Mouse (Mus musculus): Measurements from ENCODE around the gene Eef1g. TPM values are rescaled to one million over a fixed set of nuclear protein-coding genes. Genes with fewer than 3 reads are reported as not detected.
A peak's percentile ranks its signal among the peaks of the same experiment; 100 is the strongest.

Gene Eef1g
- total RNA-seq (2021): 100 to 1,000 TPM; 423 to 463 TPM
- long read RNA-seq, experiment 1, transcript Eef1g-201 (10 exons, 1,864 nt): major isoform, 436 of 490 reads
- long read RNA-seq, experiment 1, partial matches to known transcripts: 44 of 490 reads
- long read RNA-seq, experiment 1, other reads (novel, unspliced or antisense): 8 of 490 reads
- long read RNA-seq, experiment 2, transcript Eef1g-201 (10 exons, 1,864 nt): major isoform, 499 of 543 reads
- long read RNA-seq, experiment 2, partial matches to known transcripts: 41 of 543 reads
- long read RNA-seq, experiment 2, other reads (novel, unspliced or antisense): 3 of 543 reads

DNA sequence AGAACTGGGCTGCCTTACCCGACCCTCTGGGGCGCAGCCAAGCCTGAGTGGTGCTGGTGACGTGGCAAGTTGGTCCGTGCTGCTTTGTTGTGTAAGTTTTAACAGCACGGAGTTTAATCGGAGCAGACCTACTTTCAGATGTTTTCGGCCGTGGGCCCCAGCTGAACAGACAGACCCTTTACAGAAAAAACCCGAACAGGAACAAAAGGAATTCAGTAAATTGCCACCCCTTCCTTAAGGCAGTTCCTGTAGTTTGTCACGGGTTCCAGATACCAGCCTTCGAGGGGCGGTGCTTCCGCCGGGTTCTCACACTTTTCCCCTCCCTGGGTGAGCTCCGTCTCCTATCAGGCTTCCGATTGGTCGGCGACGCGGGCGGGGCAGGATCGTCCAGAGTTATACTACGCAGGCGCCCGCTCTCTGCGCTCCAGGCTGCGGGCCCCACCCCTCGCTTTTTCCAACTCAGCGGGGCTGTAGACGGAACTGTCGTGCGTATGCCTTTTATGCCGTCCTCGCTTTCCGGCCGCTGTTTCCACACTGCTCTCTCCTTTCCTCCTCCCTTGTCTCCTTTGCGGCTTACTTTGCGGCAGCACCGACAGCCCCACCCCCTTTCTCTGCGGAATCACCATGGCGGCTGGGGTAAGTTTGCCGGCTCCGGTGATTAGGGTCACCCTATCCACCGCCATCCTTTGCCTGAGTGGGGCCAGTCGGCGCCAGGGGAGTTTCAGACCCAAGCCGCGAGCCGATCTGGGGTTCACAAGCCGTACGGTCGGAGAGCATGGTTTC lies at the start of gene Eef1g:
Gene Eef1g (plus strand): TSS at position 452 of the 783 bp plus-strand sequence.
- intact Hi-C loops (cut with DNase I): loop anchor here (2.0 kb wide), 1 partner anchor 46 kb away; the partner anchor contains the start of gene B3gat3
- peak; percentile 99 for DNase-seq
- no peak for TF ChIP-seq CTCF (IDR thresholded peaks at IDR 0.05)

DNA sequence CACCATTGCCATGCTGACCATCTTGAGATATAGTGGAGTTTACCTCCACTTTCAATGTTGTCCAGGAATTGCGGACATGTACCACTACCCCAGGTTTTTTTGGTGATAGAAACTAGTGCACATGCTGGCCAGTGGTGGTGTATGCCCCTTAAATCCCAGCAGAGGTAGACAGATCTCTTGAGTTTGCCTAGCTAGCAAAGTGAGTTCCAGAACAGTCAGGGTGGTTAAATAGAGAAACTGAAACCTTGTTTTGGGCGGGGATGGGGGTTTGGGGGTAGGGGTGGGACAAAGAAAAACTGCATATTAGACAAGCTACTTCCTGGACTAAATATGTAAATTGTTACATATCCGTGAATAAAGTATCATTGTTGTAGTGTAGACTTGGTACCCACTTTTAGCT lies 47.8 kb upstream of the Eef1g start:
- H3K27ac ChIP-seq: no peak overlapping the region
- no peak for TF ChIP-seq CTCF (IDR thresholded peaks at IDR 0.05)
- intact Hi-C loops (cut with DNase I): loop anchor here (2.0 kb wide), 1 partner anchor 20 kb away; the partner anchor contains the start of gene Ganab
- no peak for DNase-seq
- H3K4me3 ChIP-seq: no peak overlapping the region

More for the DNA sequence above, at the start of gene Eef1g:
- peak within 1 kb of the TSS; percentile 98 for H3K27ac ChIP-seq
- H3K4me3 ChIP-seq: peak within 1 kb of the TSS; percentile 92

DNA sequence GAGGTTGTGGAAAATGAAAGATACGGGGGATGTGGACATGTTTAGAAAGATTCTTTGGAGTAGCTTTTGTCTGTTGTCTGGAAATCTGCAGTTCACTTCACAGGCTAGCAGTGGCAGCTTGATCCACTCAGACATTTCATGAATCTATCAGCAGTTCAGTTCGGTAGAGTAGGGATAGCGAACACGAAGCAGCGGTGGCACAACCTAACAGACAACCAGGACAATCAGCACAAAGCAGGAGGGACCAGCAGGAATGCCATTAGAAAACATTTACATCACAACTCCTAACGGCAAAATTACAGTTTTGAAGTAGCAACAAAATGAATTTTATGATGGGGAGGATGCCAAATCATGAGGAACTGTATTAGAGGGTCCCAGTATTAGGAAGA lies 47.2 kb upstream of the Eef1g start:
- intact Hi-C loops (cut with DNase I): loop anchor here (2.0 kb wide), 2 partner anchors 21 to 47 kb away; partner anchors contain the start of genes Eef1g and Ganab
- TF ChIP-seq CTCF (IDR thresholded peaks at IDR 0.05): no peak
- peak overlapping the region; percentile 83 for H3K4me3 ChIP-seq
- peak overlapping the region; percentile 96 for H3K27ac ChIP-seq
- DNase-seq: no peak

DNA sequence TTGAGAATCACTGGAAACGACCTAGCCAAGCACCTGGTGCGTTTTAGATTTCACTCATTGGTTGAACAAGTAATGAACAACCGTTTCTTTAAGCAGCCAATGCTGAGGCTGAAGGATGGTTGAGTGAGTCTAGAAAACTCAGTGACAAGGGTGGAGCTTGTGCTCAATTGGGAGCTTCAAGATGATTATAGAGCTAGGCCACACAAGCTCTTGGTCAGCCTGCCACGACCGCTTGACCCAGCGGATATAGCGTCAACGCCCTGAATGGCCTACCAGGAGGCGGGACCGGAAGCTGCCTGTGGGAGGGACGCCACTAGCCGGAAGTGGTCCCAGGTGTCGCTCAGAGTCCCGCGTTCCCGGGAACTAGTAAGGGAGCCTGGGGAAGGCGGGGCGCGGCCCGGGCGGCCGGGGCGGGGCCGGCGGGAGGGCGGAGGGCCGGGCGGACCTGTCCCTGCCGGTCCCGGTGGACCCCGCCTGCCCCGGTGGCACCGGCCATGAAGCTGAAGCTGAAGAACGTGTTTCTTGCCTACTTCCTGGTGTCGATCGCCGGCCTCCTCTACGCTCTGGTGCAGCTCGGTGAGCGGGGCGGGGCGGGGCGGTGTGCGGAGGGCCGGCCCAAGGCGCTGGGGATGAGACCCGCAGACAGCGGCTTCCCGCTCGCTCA lies 46.6 kb upstream of the Eef1g start, which contains the start of gene B3gat3:
Gene B3gat3 (plus strand): TSS at position 302 of the 664 bp plus-strand sequence.
- Histone ChIP-seq H3K27ac (peak within 1 kb of the TSS; percentile 96), H3K4me3 (peak within 1 kb of the TSS; percentile 83)
- DNase-seq: peak; percentile 98
- no peak for TF ChIP-seq CTCF (IDR thresholded peaks at IDR 0.05)
- intact Hi-C loops (cut with DNase I): loop anchor here (2.0 kb wide), 1 partner anchor 47 kb away; the partner anchor contains the start of gene Eef1g

DNA sequence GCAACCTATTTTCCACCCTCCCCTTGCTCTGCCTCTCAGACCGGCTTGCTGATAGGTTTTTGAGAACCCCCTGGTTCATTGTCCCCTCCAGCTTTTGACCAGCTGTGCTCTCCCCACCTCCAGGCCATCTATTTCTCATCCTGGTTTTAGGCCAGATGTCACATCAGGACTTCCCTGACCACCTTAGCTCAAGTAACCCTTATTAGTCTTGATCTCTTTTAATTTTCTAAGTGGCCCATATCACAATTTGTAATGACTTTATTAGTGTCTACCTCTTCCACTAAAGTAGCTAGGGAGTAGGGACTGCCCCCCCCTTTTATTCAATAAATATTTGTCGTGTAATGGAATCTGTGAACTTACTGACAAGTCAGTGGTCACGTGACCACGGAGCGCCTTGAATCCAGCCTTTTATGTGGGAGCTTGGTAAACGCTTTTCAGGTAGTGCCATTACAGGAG lies 46.0 kb upstream of the Eef1g start:
- no peak for DNase-seq
- no peak for TF ChIP-seq CTCF (IDR thresholded peaks at IDR 0.05)
- peak overlapping the region; percentile 96 for H3K27ac ChIP-seq
- peak overlapping the region; percentile 83 for H3K4me3 ChIP-seq
- intact Hi-C loops (cut with DNase I): loop anchor here (2.0 kb wide), 1 partner anchor 46 kb away; the partner anchor contains the start of gene Eef1g

DNA sequence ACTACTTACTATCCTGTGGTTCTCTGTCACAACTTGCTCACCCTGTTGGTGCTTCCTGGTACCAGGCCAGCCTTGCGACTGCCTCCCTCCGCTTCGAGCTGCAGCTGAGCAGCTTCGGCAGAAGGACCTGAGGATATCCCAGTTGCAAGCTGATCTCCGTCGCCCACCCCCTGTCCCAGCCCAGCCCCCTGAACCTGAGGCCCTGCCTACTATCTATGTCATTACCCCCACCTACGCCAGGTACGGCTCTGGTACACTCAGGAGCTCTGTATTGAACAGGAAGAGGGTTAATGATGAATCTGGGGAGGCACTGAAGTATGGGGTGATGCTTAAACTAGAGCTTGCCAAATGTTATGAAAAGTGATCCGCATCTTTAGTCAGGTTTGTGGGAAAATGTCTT lies 45.1 kb upstream of the Eef1g start:
- intact Hi-C loops (cut with DNase I): loop anchor here (2.0 kb wide), 1 partner anchor 45 kb away; the partner anchor contains the start of gene Eef1g
- H3K4me3 ChIP-seq: peak overlapping the region; percentile 83

DNA sequence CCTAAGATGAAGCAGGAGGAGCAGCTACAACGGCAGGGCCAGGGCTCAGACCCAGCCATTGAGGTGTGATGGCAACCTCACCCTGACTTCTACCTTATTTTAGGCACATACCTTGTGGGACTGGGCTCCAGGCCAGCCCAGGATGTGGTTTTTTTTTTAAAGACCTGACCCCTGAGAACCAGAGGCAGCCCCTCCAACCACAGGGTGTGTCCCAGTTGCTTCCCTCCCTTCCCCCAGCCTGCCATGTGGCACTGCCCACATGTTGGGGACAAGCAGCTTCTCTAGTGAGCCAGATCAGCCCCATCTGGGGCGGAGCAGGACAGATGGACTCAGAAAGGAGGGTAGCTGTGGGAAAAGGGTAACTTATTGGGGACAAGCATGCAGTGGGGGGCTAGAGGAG lies 40.1 kb upstream of the Eef1g start:
- Histone ChIP-seq H3K4me3 (no peak overlapping the region), H3K27ac (no peak overlapping the region)
- DNase-seq: no peak
- intact Hi-C loops (cut with DNase I): loop anchor here (5.0 kb wide), 1 partner anchor 34 kb away; the partner anchor contains the start of gene Ints5
- TF ChIP-seq CTCF (IDR thresholded peaks at IDR 0.05): no peak

More for the DNA sequence above, 45.1 kb upstream of the Eef1g start:
- no peak for DNase-seq
- H3K27ac ChIP-seq: peak overlapping the region; percentile 96; the same call in 1 of the 2 replicates
- TF ChIP-seq CTCF (IDR thresholded peaks at IDR 0.05): no peak

DNA sequence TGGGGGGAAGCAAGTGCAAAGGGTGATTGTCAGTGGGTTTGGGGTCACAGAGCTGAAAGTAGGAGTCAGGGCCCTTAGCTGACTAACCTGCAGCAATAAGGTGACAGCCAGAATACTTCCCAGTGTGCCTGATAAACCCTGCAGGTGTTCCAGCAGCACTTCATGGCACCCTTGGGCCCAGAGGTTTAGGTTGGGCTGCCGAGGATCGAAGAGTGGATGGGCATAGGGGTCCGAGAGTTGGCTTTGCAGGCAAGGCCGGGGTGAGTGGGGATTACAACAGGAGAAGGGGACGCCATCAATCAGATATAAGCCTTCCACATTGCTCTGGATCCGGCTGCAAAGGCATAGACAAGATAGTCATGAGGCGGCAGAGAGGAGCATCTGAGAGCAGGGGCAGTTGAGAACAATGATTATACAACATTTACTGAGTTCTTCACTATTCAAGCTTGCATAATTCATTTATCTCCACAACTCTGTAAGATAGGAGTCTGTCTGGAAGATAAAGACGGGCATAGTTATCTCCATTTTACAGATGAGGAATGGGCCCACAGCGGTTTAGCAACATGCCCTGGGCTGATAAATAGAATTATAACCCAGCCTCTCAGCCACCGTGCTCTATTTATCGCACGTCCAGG lies 38.8 kb upstream of the Eef1g start:
- no peak overlapping the region for H3K4me3 ChIP-seq
- no peak for DNase-seq
- peak overlapping the region; percentile 96; the same call in 1 of the 2 replicates for H3K27ac ChIP-seq
- TF ChIP-seq CTCF (IDR thresholded peaks at IDR 0.05): no peak
- intact Hi-C loops (cut with DNase I): loop anchor here (5.0 kb wide), 1 partner anchor 36 kb away; the partner anchor contains the start of gene Ints5

DNA sequence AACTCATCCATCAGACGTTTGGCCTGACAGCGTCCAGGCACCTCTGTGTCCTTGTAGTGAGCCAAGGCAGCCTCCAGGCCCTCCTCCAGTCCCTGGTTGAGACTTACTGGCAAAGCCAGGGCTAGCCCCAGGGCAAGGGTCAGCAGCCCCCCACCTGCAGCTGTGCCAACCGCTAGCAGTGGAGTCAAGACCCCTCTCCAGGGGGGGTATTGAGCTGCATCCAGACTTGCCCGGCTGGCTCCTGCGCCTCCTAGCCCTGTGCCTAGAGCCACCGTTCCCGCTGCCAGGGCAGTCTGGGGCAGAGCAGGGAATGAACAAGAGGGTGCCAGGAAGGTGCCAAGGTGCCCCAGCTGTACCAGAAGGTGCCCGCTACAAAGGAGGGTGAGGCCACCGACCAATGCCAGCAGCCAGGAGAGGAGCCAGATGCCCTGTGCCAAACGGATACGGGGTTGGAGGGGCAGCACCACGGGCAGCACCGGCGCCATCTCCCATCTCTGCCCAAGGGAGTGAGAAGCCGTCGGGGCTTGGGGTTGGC lies 38.1 kb upstream of the Eef1g start:
- H3K27ac ChIP-seq: peak overlapping the region; percentile 96
- H3K4me3 ChIP-seq: peak overlapping the region; percentile 90
- intact Hi-C loops (cut with DNase I): loop anchor here (5.0 kb wide), 1 partner anchor 36 kb away; the partner anchor contains the start of gene Ints5
- DNase-seq: no peak
- no peak for TF ChIP-seq CTCF (IDR thresholded peaks at IDR 0.05)

DNA sequence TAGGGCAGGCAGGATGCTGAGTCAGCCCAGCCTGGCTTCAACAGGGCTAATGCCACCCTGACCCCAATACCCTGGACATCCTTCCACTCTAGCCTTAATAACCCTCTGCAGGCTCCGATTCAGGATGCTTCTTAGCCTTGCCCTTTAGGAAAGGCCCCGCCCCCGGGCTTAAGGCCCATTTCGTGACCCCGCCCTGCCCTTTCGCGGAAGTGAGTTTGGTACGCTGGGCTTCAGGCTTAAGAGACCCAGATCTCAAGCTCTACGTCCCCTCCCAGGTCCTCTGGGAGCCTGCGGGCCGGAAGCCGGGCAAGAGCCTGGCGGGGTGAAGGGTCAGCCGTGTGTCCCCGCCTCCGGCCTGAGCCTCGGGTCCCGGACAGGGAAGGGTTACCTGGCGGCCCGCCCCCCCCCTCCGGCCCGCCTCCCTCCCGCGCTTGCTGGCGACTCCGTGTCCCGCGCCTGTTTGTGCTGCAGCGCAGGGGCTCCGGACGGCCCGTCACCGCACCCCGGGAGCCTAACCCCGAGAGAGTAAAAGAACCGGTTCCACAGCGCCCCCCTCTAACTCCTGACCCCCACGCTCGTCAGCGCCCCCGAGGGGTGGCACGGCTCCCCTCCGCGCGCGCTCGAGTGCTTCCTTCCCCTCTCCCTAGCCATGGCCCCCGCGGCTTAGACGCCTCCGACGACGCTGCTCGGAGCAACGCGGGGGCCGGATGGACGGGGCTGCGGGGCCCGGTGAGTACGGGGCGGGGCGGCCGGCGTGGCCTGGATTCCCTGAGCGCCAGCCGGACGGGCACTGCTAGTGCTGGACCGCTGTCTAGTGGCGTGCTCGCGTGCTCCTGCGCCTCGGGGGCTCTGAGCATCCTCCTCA lies 37.4 kb upstream of the Eef1g start, which contains the start of the genes Rom1 and Eml3:
Gene Rom1 (minus strand): TSS at position 133 of the 865 bp plus-strand sequence.
Gene Eml3 (plus strand): TSS at position 329 of the 865 bp plus-strand sequence.
- peak; percentile 52 for TF ChIP-seq CTCF (IDR thresholded peaks at IDR 0.05)
- H3K4me3 ChIP-seq: peak within 1 kb of the TSS; percentile 90
- intact Hi-C loops (cut with DNase I): loop anchor here (5.0 kb wide), 1 partner anchor 37 kb away; the partner anchor contains the start of gene Ints5
- H3K27ac ChIP-seq: peak within 1 kb of the TSS; percentile 96
- DNase-seq: peak; percentile 95
